Mouse (Mus musculus) liver, embryonic 16.5 days (tissue): Measurements from ENCODE around the gene Utp18. TPM values are rescaled to one million over a fixed set of nuclear protein-coding genes. Genes with fewer than 3 reads are reported as not detected.

Experiments
- ATAC-seq: fragments of 200-750 bp; cut with Nextera tagmentation; 2 replicates; pipeline ENCODE4 v1.8.0; 2017; ENCODE audit warnings: low read depth, mild to moderate bottlenecking, moderate number of reproducible peaks, moderate library complexity
- H3K27ac ChIP-seq: fragments of 300-500 bp; sonication (generic); 2 replicates; pipeline ENCODE4 v1.5.1; 2014; ENCODE audit warnings: mild to moderate bottlenecking, low read length
- H3K27me3 ChIP-seq: fragments of 300-500 bp; sonication (generic); 2 replicates; pipeline ENCODE4 v1.6.1; 2014; ENCODE audit warnings: low read depth, low read length, mixed read lengths; ENCODE audit not compliant: control insufficient read depth, insufficient read depth
- H3K36me3 ChIP-seq: fragments of 300-500 bp; sonication (generic); 2 replicates; pipeline ENCODE4 v1.6.1; 2014; ENCODE audit warnings: mild to moderate bottlenecking; ENCODE audit not compliant: control insufficient read depth, insufficient read depth
- H3K4me1 ChIP-seq: fragments of 300-500 bp; sonication (generic); 2 replicates; pipeline ENCODE4 v1.6.1; 2014; ENCODE audit warnings: low read depth, low read length, mixed read lengths; ENCODE audit not compliant: control insufficient read depth
- H3K4me2 ChIP-seq: fragments of 300-500 bp; sonication (generic); 2 replicates; pipeline ENCODE4 v1.6.1; 2014; ENCODE audit warnings: low read depth, low read length, mixed read lengths
- H3K4me3 ChIP-seq: fragments of 300-500 bp; sonication (generic); 2 replicates; pipeline ENCODE4 v1.5.1; 2014; ENCODE audit warnings: low read depth, mild to moderate bottlenecking, low read length
- H3K9ac ChIP-seq: fragments of 300-500 bp; sonication (generic); 2 replicates; pipeline ENCODE4 v1.6.1; 2014; ENCODE audit warnings: low read depth, low read length
- H3K9me3 ChIP-seq: fragments of 300-500 bp; sonication (generic); replicated peaks from 2 replicates; pipeline ENCODE4 v1.6.1; 2016; ENCODE audit warnings: low read length; ENCODE audit not compliant: control insufficient read depth
- WGBS: fragments of 180-500 bp; shearing (Covaris S2); extraction: QIAGEN DNeasy Blood & Tissue Kit; methylation state at CpG from one replicate; pipeline ENCODE4 v1.1.7; 2014; ENCODE audit not compliant: insufficient replicate concordance; 5-methylcytosine and 5-hydroxymethylcytosine counted together
- polyA plus RNA-seq: library from polyadenylated mRNA; unstranded; fragments of >200 nt; fragmentation: Nextera tagmentation; extraction: Ambion mirVana; gene quantifications from 2 replicates; pipeline ENCODE4 v1.2.1, GENCODE M21; 2015

The Utp18 gene
- polyA plus RNA-seq, 1 experiment from 2014 or later = 9.4 TPM

DNA sequence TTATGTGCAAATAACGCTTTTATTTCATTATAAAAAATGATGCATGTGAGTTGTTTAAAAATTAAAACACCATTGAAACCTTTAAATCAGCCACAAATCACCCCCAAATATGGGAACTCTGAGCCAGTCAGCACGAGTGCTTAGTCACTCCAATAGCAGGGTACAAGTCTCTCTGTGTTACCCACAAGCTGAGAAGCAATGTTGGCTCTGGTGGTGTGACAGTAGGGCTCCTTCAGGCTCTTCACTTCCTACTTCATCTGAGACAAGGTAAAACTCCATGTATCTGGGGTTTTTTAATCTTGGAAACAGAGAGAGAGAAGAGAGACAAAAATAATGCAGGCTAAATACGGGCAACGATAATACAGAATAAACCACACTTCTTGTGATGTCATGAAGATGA is 72.6 kb downstream of the Utp18 start:
- Histone ChIP-seq H3K27me3 (no peaks in the 10 kb centered on the region), H3K27ac (no peak overlapping the region), H3K4me1 (no peaks in the 10 kb centered on the region), H3K36me3 (no peaks in the 10 kb centered on the region), H3K9ac (no peak overlapping the region), H3K4me2 (no peak overlapping the region), H3K9me3 (no peaks in the 10 kb centered on the region), H3K4me3 (no peak overlapping the region)
- 64% methylated on average over 4 of the region's 4 CpGs for whole genome bisulfite sequencing
- no peak for ATAC-seq

DNA sequence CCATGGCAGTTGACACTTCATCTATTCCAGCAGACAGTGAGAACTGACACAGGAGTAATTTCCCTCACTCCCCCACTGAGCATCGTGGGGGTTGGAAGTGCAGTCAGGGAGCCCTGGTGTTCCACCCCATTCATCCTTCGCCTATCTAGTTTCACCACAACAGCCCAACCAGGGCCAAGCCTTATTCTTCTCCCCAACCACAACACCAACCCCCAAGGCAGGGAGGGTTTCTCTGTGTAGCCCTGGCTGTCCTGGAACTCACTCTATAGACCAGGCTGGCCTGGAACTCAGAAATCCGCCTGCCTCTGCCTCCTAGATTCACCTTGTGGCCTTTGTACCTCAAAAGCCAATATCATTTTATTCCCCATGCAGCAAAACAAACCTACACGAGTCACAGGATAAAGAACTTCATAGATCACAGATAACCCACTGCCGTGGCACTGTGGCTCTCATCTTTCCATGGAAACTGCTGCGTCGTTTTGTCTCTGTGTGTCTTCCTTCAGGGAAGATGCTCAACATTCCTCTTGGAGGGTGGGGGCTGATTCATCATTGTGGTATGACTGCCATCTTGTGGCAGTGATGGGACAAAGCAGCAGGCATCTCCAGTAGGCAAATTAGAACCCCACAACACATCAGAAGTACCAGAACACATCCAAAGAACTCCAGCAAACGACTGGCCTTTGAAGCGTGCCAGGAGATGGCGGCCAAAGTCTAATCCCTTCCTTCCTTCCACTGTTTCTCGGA is 73.3 kb downstream of the Utp18 start:
- ATAC-seq = no peak
- no peaks in the 10 kb centered on the region for H3K4me1 ChIP-seq
- no peak overlapping the region for H3K27ac ChIP-seq
- H3K9ac ChIP-seq = no peak overlapping the region
- no peaks in the 10 kb centered on the region for H3K9me3 ChIP-seq
- H3K4me2 ChIP-seq = no peak overlapping the region
- no peaks in the 10 kb centered on the region for H3K36me3 ChIP-seq
- no peaks in the 10 kb centered on the region for H3K27me3 ChIP-seq
- H3K4me3 ChIP-seq = no peak overlapping the region
- 28% methylated on average over 11 of the region's 11 CpGs for WGBS

Other genes starting within 250 kb of the Utp18 start
- 5.4 TPM in 2 replicates for gene Mbtd1, start 86 bp upstream of the Utp18 start, polyA plus RNA-seq
- gene Nme2, start 70.5 kb upstream of the Utp18 start, polyA plus RNA-seq = 166 and 169 TPM in 2 replicates
- gene Gm20390, start 82.5 kb upstream of the Utp18 start, polyA plus RNA-seq = 183 and 194 TPM in 2 replicates
- gene Nme1, start 82.8 kb upstream of the Utp18 start, polyA plus RNA-seq = 83.1 and 89.6 TPM in 2 replicates
- 10.5 and 11.2 TPM in 2 replicates for gene Spag9, start 110.3 kb upstream of the Utp18 start, polyA plus RNA-seq